Mouse (Mus musculus) MEL (cell line): Measurements from ENCODE around the gene Fam222b. TPM values are rescaled to one million over a fixed set of nuclear protein-coding genes. Genes with fewer than 3 reads are reported as not detected.

ENCODE experiments used
- DNase-seq: peaks from one replicate; pipeline ENCODE4 v3.0.0; 2011; ENCODE audit warnings: low read depth, low spot score
- H3K27ac ChIP-seq: 2 replicates; pipeline ENCODE4 v1.5.1; 2012; ENCODE audit warnings: low read depth, mild to moderate bottlenecking, control low read depth, low read length, moderate library complexity; ENCODE audit not compliant: control insufficient read depth
- H3K27me3 ChIP-seq, 2 experiments: fragments of 150-350 bp in 1 of 2; sonication (generic) in 1 of 2; 2 replicates each; pipeline ENCODE4 v1.6.1; 2012; ENCODE audit warnings: low read length in 2 of 2, mild to moderate bottlenecking in 2 of 2, improper control_type of control experiment in 1 of 2, moderate library complexity in 1 of 2; ENCODE audit not compliant: insufficient read depth in 2 of 2, control insufficient read depth in 1 of 2
- H3K36me3 ChIP-seq, 2 experiments: 2 replicates each; pipeline ENCODE4 v1.6.1; 2012 to 2014; ENCODE audit warnings: low read length in 2 of 2, improper control_type of control experiment in 1 of 2, inconsistent platforms in 1 of 2, mild to moderate bottlenecking in 1 of 2; ENCODE audit not compliant: insufficient read depth in 2 of 2, control insufficient read depth in 1 of 2
- H3K4me1 ChIP-seq, 2 experiments: fragments of 150-350 bp in 1 of 2; sonication (generic) in 1 of 2; 2 replicates each; pipeline ENCODE4 v1.6.1; 2012; ENCODE audit warnings: low read length in 2 of 2, improper control_type of control experiment in 1 of 2, mild to moderate bottlenecking in 1 of 2; ENCODE audit not compliant: insufficient read depth in 2 of 2, control insufficient read depth in 1 of 2
- H3K4me3 ChIP-seq, 2 experiments: fragments of 150-350 bp in 1 of 2; sonication (generic) in 1 of 2; 2 replicates each; pipeline ENCODE4 v1.5.1; 2012; ENCODE audit warnings: low read depth in 2 of 2, low read length in 2 of 2, mild to moderate bottlenecking in 2 of 2, moderate library complexity in 2 of 2, control low read depth in 1 of 2, improper control_type of control experiment in 1 of 2; ENCODE audit not compliant: control insufficient read depth in 1 of 2, insufficient read depth in 1 of 2
- H3K79me2 ChIP-seq: 2 replicates; pipeline ENCODE4 v1.6.1; 2012; ENCODE audit warnings: mild to moderate bottlenecking, low read length, moderate library complexity; ENCODE audit not compliant: control insufficient read depth, poor library complexity, insufficient read depth
- H3K9ac ChIP-seq: 2 replicates; pipeline ENCODE4 v1.6.1; 2012; ENCODE audit warnings: low read depth, mild to moderate bottlenecking, control low read depth, low read length, moderate library complexity; ENCODE audit not compliant: control insufficient read depth, poor library complexity, severe bottlenecking
- H3K9me3 ChIP-seq: fragments of 150-350 bp; sonication (generic); replicated peaks from 2 replicates; pipeline ENCODE4 v1.6.1; 2012; ENCODE audit warnings: mild to moderate bottlenecking, low read length, improper control_type of control experiment, moderate library complexity; ENCODE audit not compliant: insufficient read depth
- BHLHE40 ChIP-seq: IDR thresholded peaks from 2 replicates; pipeline ENCODE4 v1.6.1; 2012; ENCODE audit warnings: low read depth, mild to moderate bottlenecking, inconsistent platforms, low read length, improper control_type of control experiment, borderline replicate concordance
- CHD1 ChIP-seq: IDR thresholded peaks from 2 replicates; pipeline ENCODE4 v1.6.1; 2012; ENCODE audit warnings: low read depth, mild to moderate bottlenecking, inconsistent platforms, low read length, improper control_type of control experiment
- CHD2 ChIP-seq: IDR thresholded peaks from 2 replicates; pipeline ENCODE4 v1.6.1; 2011; ENCODE audit warnings: low read length, improper control_type of control experiment
- EP300 ChIP-seq, 2 experiments: IDR thresholded peaks; 2 replicates each; pipeline ENCODE4 v1.6.1; 2011; ENCODE audit warnings: improper control_type of control experiment in 2 of 2, low read length in 2 of 2, low read depth in 1 of 2, mild to moderate bottlenecking in 1 of 2
- ETS1 ChIP-seq: IDR thresholded peaks from 2 replicates; pipeline ENCODE4 v1.6.1; 2012; ENCODE audit warnings: low read depth, mild to moderate bottlenecking, inconsistent platforms, low read length, improper control_type of control experiment, moderate library complexity
- GABPA ChIP-seq: IDR thresholded peaks from 2 replicates; pipeline ENCODE4 v1.6.1; 2012; ENCODE audit warnings: low read depth, mild to moderate bottlenecking, inconsistent platforms, low read length, improper control_type of control experiment, moderate library complexity
- JUND ChIP-seq: IDR thresholded peaks from 2 replicates; pipeline ENCODE4 v1.6.1; 2011; ENCODE audit warnings: low read depth, mild to moderate bottlenecking, improper control_type of control experiment, low read length
- MAFK ChIP-seq: IDR thresholded peaks from 2 replicates; pipeline ENCODE4 v1.6.1; 2011; ENCODE audit warnings: low read depth, mild to moderate bottlenecking, low read length, improper control_type of control experiment, borderline replicate concordance
- MEF2A ChIP-seq: IDR thresholded peaks from 2 replicates; pipeline ENCODE4 v1.6.1; 2014; ENCODE audit warnings: low read depth, mild to moderate bottlenecking, inconsistent platforms, low read length, improper control_type of control experiment; ENCODE audit not compliant: poor library complexity, insufficient replicate concordance, severe bottlenecking; ENCODE audit errors: extremely low read depth
- MXI1 ChIP-seq: IDR thresholded peaks from 2 replicates; pipeline ENCODE4 v1.6.1; 2011; ENCODE audit warnings: mild to moderate bottlenecking, low read depth, low read length, improper control_type of control experiment
- MYB ChIP-seq: IDR thresholded peaks from 2 replicates; pipeline ENCODE4 v1.6.1; 2011; ENCODE audit warnings: mild to moderate bottlenecking, low read depth, low read length, improper control_type of control experiment
- NELFE ChIP-seq: IDR thresholded peaks from 2 replicates; pipeline ENCODE4 v1.6.1; 2011; ENCODE audit warnings: low read depth, low read length, improper control_type of control experiment
- POLR2A ChIP-seq, 2 experiments: IDR thresholded peaks; 2 replicates each; pipeline ENCODE4 v1.6.1; 2011 to 2012; ENCODE audit warnings: low read length in 2 of 2, mild to moderate bottlenecking in 2 of 2, control low read depth in 1 of 2, improper control_type of control experiment in 1 of 2, low read depth in 1 of 2, moderate library complexity in 1 of 2; ENCODE audit not compliant: control insufficient read depth in 1 of 2, insufficient read depth in 1 of 2, poor library complexity in 1 of 2
- POLR2AphosphoS2 ChIP-seq: IDR thresholded peaks from 2 replicates; pipeline ENCODE4 v1.6.1; 2011; ENCODE audit warnings: low read length, improper control_type of control experiment
- POLR2AphosphoS5 ChIP-seq: IDR thresholded peaks from 2 replicates; pipeline ENCODE4 v1.6.1; 2012; ENCODE audit warnings: low read depth, borderline replicate concordance, mild to moderate bottlenecking, inconsistent platforms, low read length, moderate library complexity, mixed read lengths
- RCOR1 ChIP-seq: IDR thresholded peaks from 2 replicates; pipeline ENCODE4 v1.6.1; 2012; ENCODE audit warnings: low read depth, mild to moderate bottlenecking, inconsistent platforms, low read length, improper control_type of control experiment
- SIN3A ChIP-seq: IDR thresholded peaks from 2 replicates; pipeline ENCODE4 v1.6.1; 2012; ENCODE audit warnings: low read length, improper control_type of control experiment, inconsistent platforms
- TAL1 ChIP-seq: IDR thresholded peaks from 2 replicates; pipeline ENCODE4 v1.6.1; 2012; ENCODE audit warnings: mild to moderate bottlenecking, inconsistent platforms, low read length, moderate library complexity, mixed read lengths
- TBP ChIP-seq: IDR thresholded peaks from 2 replicates; pipeline ENCODE4 v1.8.0; 2011; ENCODE audit warnings: low read depth, low read length, improper control_type of control experiment
- USF1 ChIP-seq: IDR thresholded peaks from 2 replicates; pipeline ENCODE4 v1.6.1; 2014; ENCODE audit warnings: low read depth, mild to moderate bottlenecking, inconsistent platforms, low read length, improper control_type of control experiment, moderate library complexity
- USF2 ChIP-seq, 2 experiments: IDR thresholded peaks; 2 replicates each; pipeline ENCODE4 v1.6.1; 2011 to 2012; ENCODE audit warnings: improper control_type of control experiment in 2 of 2, low read length in 2 of 2, borderline replicate concordance in 1 of 2, inconsistent platforms in 1 of 2, low read depth in 1 of 2, mild to moderate bottlenecking in 1 of 2; ENCODE audit not compliant: insufficient read depth in 1 of 2
- ZC3H11A ChIP-seq: IDR thresholded peaks from 2 replicates; pipeline ENCODE4 v1.6.1; 2012; ENCODE audit warnings: low read depth, mild to moderate bottlenecking, inconsistent platforms, low read length, improper control_type of control experiment
- ZKSCAN1 ChIP-seq: IDR thresholded peaks from 2 replicates; pipeline ENCODE4 v1.6.1; 2012; ENCODE audit warnings: low read depth, mild to moderate bottlenecking, inconsistent platforms, low read length, improper control_type of control experiment, moderate library complexity
- ZMIZ1 ChIP-seq: IDR thresholded peaks from 2 replicates; pipeline ENCODE4 v1.6.1; 2012; ENCODE audit warnings: low read depth, mild to moderate bottlenecking, inconsistent platforms, low read length, improper control_type of control experiment, moderate library complexity
- polyA plus RNA-seq, 2 experiments: library from polyadenylated mRNA; stranded (reverse) in 1 of 2; unstranded in 1 of 2; fragments of >175 nt in 1 of 2; fragments of >200 nt in 1 of 2; gene quantifications; 2 replicates each; pipeline versions ENCODE4 v1.2.1 to v1.2.4; 2012; ENCODE audit warnings: low replicate concordance in 2 of 2, low read depth in 1 of 2; ENCODE audit not compliant: insufficient read length in 2 of 2, insufficient read depth in 1 of 2, missing spikeins in 1 of 2
- total RNA-seq: library from RNA; depleted of rRNA; stranded (reverse); fragments of 300-350 nt; gene quantifications from 2 replicates; pipeline ENCODE4 v1.2.3, GENCODE M21; 2012

The Fam222b gene
- total and polyA plus RNA-seq, 3 experiments = 2.4 to 8.1 TPM; not detected in 1

DNA sequence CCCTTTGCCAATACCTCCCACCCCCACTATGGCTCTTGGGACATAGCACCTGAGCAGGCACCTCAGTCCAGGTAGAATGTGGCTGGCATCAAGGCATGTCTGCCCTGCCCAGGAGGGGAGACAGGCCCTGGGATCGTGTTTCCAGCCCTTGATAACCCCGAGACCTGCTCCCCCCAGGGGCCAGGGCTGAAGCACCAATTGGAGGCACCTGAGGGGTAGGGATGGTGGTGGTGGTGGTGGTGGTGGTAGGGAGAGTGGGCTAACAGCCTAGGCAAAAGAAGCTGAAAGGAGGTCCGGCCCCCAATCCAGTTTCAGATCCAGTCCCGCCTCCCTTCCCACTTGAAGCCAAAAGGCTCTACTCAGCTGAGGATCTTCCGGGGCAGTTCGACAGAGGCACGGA lies 65.1 kb downstream of the Fam222b start:
- Histone ChIP-seq H3K36me3 (peaks cover 0 to 3% of the 10 kb centered on the region in 2 experiments; a peak in 1 of 4 replicates), H3K4me1 (peaks cover 0 to 6% of the 10 kb centered on the region in 2 experiments; a peak in 2 of 4 replicates), H3K79me2 (peaks cover 6% of the 10 kb centered on the region), H3K4me3 (no peak overlapping the region), H3K9ac (no peak overlapping the region), H3K9me3 (no peaks in the 10 kb centered on the region), H3K27ac (no peak overlapping the region), H3K27me3 (no peaks in the 10 kb centered on the region)
- TF ChIP-seq GABPA = no peak
- TF ChIP-seq CHD2 = no peak
- no peak for TF ChIP-seq JUND
- TF ChIP-seq RCOR1 = no peak
- no peak for TF ChIP-seq MAFK
- TF ChIP-seq POLR2AphosphoS5 = no peak
- TF ChIP-seq MEF2A = no peak
- TF ChIP-seq TBP = no peak
- no peak for TF ChIP-seq ETS1
- TF ChIP-seq POLR2A (IDR thresholded peaks at IDR 0.05; ENCODE audit: control insufficient read depth in 1 of 2, insufficient read depth in 1 of 2, low read depth in 1 of 2, low read length in 2 of 2, poor library complexity in 1 of 2) = no peak
- no peak for TF ChIP-seq BHLHE40
- no peak for TF ChIP-seq ZC3H11A
- no peak for TF ChIP-seq ZMIZ1
- TF ChIP-seq CHD1 = no peak
- TF ChIP-seq POLR2AphosphoS2 = no peak
- TF ChIP-seq MXI1 = no peak
- TF ChIP-seq ZKSCAN1 = no peak
- TF ChIP-seq MYB = no peak
- no peak for TF ChIP-seq EP300 (IDR thresholded peaks at IDR 0.05; ENCODE audit: low read depth in 1 of 2, low read length in 2 of 2)
- no peak for DNase-seq

DNA sequence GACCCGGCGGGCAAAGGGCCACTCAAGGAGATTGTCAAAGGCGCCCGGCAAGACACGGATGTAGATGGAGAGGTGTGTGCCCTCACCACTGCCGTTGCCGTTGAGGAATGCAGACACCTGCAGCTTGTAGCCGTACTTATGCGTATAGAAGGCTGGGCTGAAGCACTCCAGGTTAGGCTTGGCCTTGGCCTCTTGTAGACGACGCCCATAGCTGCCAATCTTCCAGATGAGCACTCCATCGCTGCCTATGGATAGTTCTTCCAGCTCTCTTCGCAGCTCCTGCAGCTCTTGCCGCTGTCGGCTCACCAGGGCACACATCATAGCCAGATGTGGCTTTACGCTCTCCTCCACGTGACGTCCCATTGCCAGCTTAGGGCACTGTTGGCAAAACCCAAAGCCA lies 65.7 kb downstream of the Fam222b start:
- Histone ChIP-seq H3K9me3 (no peaks in the 10 kb centered on the region), H3K27ac (no peak overlapping the region)
- TF ChIP-seq CHD2 (no peak), USF1 (no peak), ZC3H11A (no peak), RCOR1 (no peak), TAL1 (no peak), POLR2AphosphoS2 (no peak), NELFE (no peak), USF2 (IDR thresholded peaks at IDR 0.05; ENCODE audit: borderline replicate concordance in 1 of 2, insufficient read depth in 1 of 2, low read depth in 1 of 2, low read length in 2 of 2) (no peak), SIN3A (no peak)
- TF ChIP-seq, all 39 proteins: peak for 0
- H3K4me1 ChIP-seq = peaks cover 0 to 7% of the 10 kb centered on the region in 2 experiments; a peak in 2 of 4 replicates
- no peak for DNase-seq
- H3K27me3 ChIP-seq = no peaks in the 10 kb centered on the region
- peaks cover 12% of the 10 kb centered on the region for H3K79me2 ChIP-seq
- H3K36me3 ChIP-seq = peaks cover 0 to 3% of the 10 kb centered on the region in 2 experiments; a peak in 1 of 4 replicates
- no peak overlapping the region for H3K9ac ChIP-seq
- no peak overlapping the region for H3K4me3 ChIP-seq
